In the genomic region with DNA sequence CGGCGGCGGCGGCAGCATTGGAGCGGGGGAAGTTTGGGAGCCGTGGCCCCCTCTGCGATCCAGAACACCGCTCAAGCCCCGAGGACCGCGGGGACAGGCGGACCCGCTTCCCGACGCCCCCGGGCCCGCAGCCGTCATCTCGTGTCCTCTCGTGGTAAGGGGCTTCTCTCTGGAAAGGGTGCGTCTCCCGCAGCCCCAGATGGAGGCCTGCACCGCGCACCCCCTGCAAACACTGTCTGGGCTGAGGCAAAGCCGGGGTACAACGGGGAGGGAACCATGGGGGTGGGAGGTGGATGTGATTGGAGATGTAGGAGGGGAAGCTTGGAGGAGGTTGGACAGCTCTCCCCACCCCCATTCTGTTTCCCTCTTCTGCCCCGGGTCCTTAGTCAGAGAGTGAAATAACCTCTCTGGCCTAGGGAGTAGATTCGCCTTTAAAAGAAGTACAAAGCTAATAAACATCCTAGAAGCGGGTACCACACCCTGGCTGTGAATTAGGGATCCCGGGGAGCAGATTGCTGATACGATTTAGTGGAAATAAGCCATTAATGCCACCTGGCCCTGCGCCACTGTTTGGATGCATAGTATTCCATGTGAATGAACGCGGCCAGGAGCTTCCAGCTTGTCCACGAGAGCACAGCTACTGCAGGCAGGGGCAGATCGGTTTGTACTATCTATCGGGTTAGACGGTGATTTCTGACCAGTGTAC, we compare ENCODE assay signal across 8 mouse cellular contexts. TPM values are rescaled to one million over a fixed set of nuclear protein-coding genes. Genes with fewer than 3 reads are reported as not detected.
DNase-seq lines count a peak whose midpoint lies in the region; ATAC-seq lines count a peak whose summit lies in the region.

No protein-coding gene starts in this region.

- ATAC-seq in CD4-positive, CD25-positive, alpha-beta regulatory T cell, adult 4 months: peak; percentile 8
- peak; percentile 56 for ATAC-seq in heart, embryonic 12.5 days (ENCODE audit: insufficient number of reproducible peaks, low FRiP score)
- ATAC-seq in liver, embryonic 13.5 days (ENCODE audit: low read depth): peak; percentile 25
- peak; percentile 82 for ATAC-seq in neural tube, embryonic 15.5 days (ENCODE audit: low FRiP score)
- ATAC-seq in megakaryocyte-erythroid progenitor cell, adult 5-6 weeks (replicated peaks; ENCODE audit: low FRiP score, low TSS enrichment, poor library complexity, severe bottlenecking): no peak

- no peak overlapping the region; the same call in 1 of the 2 replicates for H3K27ac ChIP-seq in heart, embryonic 12.5 days (ENCODE audit: poor library complexity, severe bottlenecking)
- no peak overlapping the region for H3K27ac ChIP-seq in liver, embryonic 13.5 days
- H3K27ac ChIP-seq in neural tube, embryonic 15.5 days (replicated peaks): peak overlapping the region; percentile 88

- WGBS in heart, embryonic 12.5 days: 3% methylated on average over 38 of the region's 38 CpGs
- WGBS in liver, embryonic 13.5 days (ENCODE audit: insufficient replicate concordance): 7% methylated on average over 38 of the region's 38 CpGs
- under 1% methylated on average over 38 of the region's 38 CpGs for WGBS in neural tube, embryonic 15.5 days

- H3K4me1 ChIP-seq in heart, embryonic 12.5 days (replicated peaks): peaks cover 9% of the 10 kb centered on the region
- peaks cover 20% of the 10 kb centered on the region for H3K4me1 ChIP-seq in liver, embryonic 13.5 days (replicated peaks)
- H3K4me1 ChIP-seq in neural tube, embryonic 15.5 days: peaks cover 22% of the 10 kb centered on the region

- peak; percentile 72 for DNase-seq in ZHBTc4 (ENCODE audit: low read depth, low spot score)
- DNase-seq in embryo, embryonic 11 days: peak; percentile 50
- DNase-seq in kidney, postnatal 14 days: peak; percentile 53
- peak; percentile 4 for DNase-seq in liver, embryonic 13.5 days

- H3K27me3 ChIP-seq in heart, embryonic 12.5 days (replicated peaks): no peaks in the 10 kb centered on the region; the same call in 1 of the 2 replicates
- peaks cover 26% of the 10 kb centered on the region for H3K27me3 ChIP-seq in liver, embryonic 13.5 days
- H3K27me3 ChIP-seq in neural tube, embryonic 15.5 days (replicated peaks): no peaks in the 10 kb centered on the region

- H3K4me3 ChIP-seq in heart, embryonic 12.5 days: peak overlapping the region; percentile 93
- H3K4me3 ChIP-seq in liver, embryonic 13.5 days (replicated peaks): peak overlapping the region; percentile 65
- H3K4me3 ChIP-seq in neural tube, embryonic 15.5 days (replicated peaks): peak overlapping the region; percentile 67

- no peaks in the 10 kb centered on the region for H3K36me3 ChIP-seq in heart, embryonic 12.5 days
- no peaks in the 10 kb centered on the region for H3K36me3 ChIP-seq in liver, embryonic 13.5 days
- peaks cover 10% of the 10 kb centered on the region for H3K36me3 ChIP-seq in neural tube, embryonic 15.5 days

- 0 out of 2 replicates have a peak, but pooled peaks cover 3% of the 10 kb centered on the region for H3K9me3 ChIP-seq in heart, embryonic 12.5 days (replicated peaks)
- H3K9me3 ChIP-seq in liver, embryonic 13.5 days (replicated peaks): no peaks in the 10 kb centered on the region
- H3K9me3 ChIP-seq in neural tube, embryonic 15.5 days (replicated peaks): no peaks in the 10 kb centered on the region

- H3K4me2 ChIP-seq in heart, embryonic 12.5 days: peak overlapping the region; percentile 97
- peak overlapping the region; percentile 87 for H3K4me2 ChIP-seq in liver, embryonic 13.5 days
- H3K4me2 ChIP-seq in neural tube, embryonic 15.5 days: peak overlapping the region; percentile 89

- peak overlapping the region; percentile 84 for H3K9ac ChIP-seq in heart, embryonic 12.5 days
- H3K9ac ChIP-seq in liver, embryonic 13.5 days: peak overlapping the region; percentile 68
- peak overlapping the region; percentile 85 for H3K9ac ChIP-seq in neural tube, embryonic 15.5 days (replicated peaks)

RNA-seq across cellular contexts. Expression of a gene that starts 0.4 kb away (rescaled TPM):
- under 1 TPM; 0.17 to 0.71 TPM for polyA plus RNA-seq in CD4-positive, CD25-positive, alpha-beta regulatory T cell, adult 4 months (2017; shearing (Covaris generic))
- polyA plus RNA-seq in heart, embryonic 12.5 days (2016; fragmentation: Nextera tagmentation; extraction: Ambion mirVana): 2.5 and 3.5 TPM in 2 replicates
- polyA plus RNA-seq in liver, embryonic 13.5 days (2015; fragmentation: Nextera tagmentation; extraction: Ambion mirVana): 0.62 and 0.74 TPM in 2 replicates
- 28.6 and 34.5 TPM in 2 replicates for polyA plus RNA-seq in neural tube, embryonic 15.5 days (2015; fragmentation: Nextera tagmentation; extraction: Ambion mirVana)
- not detected in 2 replicates for total RNA-seq in megakaryocyte-erythroid progenitor cell, adult 5-6 weeks (2014; fragmentation: Nextera tagmentation)
- not detected in 2 replicates for total RNA-seq in megakaryocyte-erythroid progenitor cell, adult 5-6 weeks (2017)

RNA-seq across cellular contexts. Expression of a gene that starts 0.6 kb away (rescaled TPM):
- 10 to 100 TPM in 1 of 2 experiments, 1 to 10 TPM in 1; 8.4 to 10.9 TPM for polyA plus RNA-seq in CD4-positive, CD25-positive, alpha-beta regulatory T cell, adult 4 months (2017; shearing (Covaris generic))
- polyA plus RNA-seq in heart, embryonic 12.5 days (2016; fragmentation: Nextera tagmentation; extraction: Ambion mirVana): 25.7 and 26.9 TPM in 2 replicates
- polyA plus RNA-seq in liver, embryonic 13.5 days (2015; fragmentation: Nextera tagmentation; extraction: Ambion mirVana): 9.1 and 12.1 TPM in 2 replicates
- 49.4 and 56.5 TPM in 2 replicates for polyA plus RNA-seq in neural tube, embryonic 15.5 days (2015; fragmentation: Nextera tagmentation; extraction: Ambion mirVana)
- 29.4 and 34.9 TPM in 2 replicates for total RNA-seq in megakaryocyte-erythroid progenitor cell, adult 5-6 weeks (2014; fragmentation: Nextera tagmentation)
- 47.9 and 58.8 TPM in 2 replicates for total RNA-seq in megakaryocyte-erythroid progenitor cell, adult 5-6 weeks (2017)

Comparison
In these comparisons a context has a peak if more than half of its experiments do, and no peak if none do; other contexts are left out.
1. DNase-seq: peak in every context shown above with its lines; median percentile 72 in ZHBTc4; 53 in kidney, postnatal 14 days; 50 in embryo, embryonic 11 days; 4 in liver, embryonic 13.5 days.